Mouse (Mus musculus): ENCODE measurements around the gene Hsbp1. TPM values are rescaled to one million over a fixed set of nuclear protein-coding genes. Genes with fewer than 3 reads are reported as not detected.
"Not testable (repeated sequence)": the region's sequence is repeated elsewhere in the genome, so short reads cannot be mapped to it uniquely, and the experiment has no call there.

Gene Hsbp1
- 100 to 1,000 TPM; 183 to 208 (median 201) TPM for total RNA-seq (2022)

- DNase-seq, result peak; percentile 96
Measured at GRCm38 (mm10) chr8:119344190-119344856, at the start of gene Hsbp1. Gene Hsbp1, plus strand, starts transcription at chr8:119344488.

DNA sequence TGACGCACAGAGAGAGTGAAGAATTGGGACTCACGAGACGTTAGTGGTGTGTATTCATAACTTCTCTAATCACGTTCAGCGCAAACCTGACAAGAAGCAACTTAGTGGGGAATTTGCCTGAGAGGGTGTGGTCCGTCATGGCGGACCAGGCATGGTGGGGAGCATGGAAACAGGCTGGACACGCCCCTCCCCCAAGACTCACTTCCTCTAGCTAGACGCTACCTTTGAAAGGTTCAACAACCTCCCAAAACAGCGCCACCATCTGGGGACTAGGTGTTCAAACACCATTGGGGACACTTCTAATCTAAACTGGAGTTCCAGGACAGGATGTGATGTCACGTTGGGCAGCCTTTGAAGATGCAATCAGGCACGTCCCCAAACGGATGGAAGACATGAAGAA, 48.8 kb upstream of the Hsbp1 start:
- DNase-seq, result no peak

DNA sequence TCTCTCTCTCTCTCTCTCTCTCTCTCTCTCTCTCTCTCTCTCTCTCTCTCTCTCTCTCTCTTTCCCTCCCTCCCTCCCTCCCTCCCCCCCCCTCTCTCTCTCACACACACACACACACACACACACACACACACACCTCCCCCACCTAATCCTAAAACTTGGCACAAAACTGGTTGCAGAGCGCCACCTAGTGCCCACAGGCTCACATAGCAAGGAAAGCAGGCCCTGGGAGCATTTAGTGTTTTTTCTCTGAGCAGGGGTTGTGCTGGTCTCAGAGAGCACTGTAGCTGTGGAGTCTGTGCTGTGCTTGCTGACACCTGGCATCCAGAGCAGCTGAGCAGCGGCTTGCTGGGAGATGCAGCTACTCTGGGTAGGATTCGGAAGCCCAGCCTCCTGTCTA, 46.5 kb upstream of the Hsbp1 start:
- DNase-seq, result peak; percentile 10

DNA sequence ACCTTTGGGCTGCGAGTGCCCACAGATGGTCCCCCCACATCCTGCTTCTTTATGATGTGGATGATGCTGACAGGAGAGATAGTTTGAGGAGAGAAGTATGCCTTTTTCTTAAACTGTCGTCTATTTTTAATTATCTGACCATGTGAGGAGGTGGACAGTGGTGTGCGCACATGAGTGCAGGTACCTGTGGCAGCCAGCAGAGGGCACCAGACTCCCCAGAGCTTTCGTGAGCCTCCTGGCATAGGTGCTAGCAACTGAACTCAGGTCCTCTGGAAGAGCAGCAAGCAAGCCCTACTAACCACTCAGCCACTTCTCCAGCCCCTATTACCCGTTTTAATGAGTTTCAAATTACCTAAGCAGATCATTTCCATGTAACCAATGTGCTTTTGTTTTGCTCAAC, 44.0 kb upstream of the Hsbp1 start:
- DNase-seq, result no peak

DNA sequence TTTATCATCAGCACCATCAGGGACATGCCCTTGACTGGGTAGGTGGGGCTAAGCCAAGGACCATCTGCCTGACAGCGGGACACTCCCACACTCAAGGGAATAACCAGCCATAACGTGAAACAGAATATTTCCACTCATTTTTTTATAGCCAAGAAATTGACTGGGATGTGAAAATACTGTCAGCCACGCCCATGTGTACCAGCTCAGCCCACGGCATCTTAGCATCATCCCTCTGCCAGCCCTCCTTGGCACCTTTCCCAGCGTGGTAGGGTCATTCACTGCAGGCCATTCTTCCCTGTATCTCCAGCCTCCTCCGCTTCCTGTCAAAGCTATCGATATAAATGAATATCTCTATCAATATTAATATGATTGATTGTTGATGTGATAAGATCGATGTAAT, 40.1 kb upstream of the Hsbp1 start:
- DNase-seq, result no peak

DNA sequence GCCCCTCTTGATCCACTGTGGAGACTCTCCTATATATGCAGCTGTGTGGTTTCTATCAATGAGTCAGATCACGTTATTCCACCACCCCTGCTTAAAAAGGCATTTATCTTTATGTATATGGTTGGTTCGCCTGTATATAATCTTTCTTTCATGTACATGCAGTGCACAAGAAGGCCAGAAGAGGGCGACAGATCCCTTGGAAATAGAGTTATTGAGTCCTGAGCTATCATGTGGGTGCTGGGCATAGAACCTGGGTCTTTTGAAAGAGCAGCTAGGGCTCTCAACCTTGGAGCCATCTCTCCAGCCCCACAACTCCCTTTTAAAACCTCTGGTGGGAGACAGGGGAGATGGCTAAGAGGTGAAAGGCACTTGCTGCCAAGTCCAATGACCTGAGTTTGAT, 32.9 kb upstream of the Hsbp1 start:
- no peak for DNase-seq

- no peak for DNase-seq
Measured at GRCm38 (mm10) chr8:119323215-119323614, 21.1 kb upstream of the Hsbp1 start.

- DNase-seq, result no peak
Measured at GRCm38 (mm10) chr8:119339546-119339945, 4.7 kb upstream of the Hsbp1 start.

DNA sequence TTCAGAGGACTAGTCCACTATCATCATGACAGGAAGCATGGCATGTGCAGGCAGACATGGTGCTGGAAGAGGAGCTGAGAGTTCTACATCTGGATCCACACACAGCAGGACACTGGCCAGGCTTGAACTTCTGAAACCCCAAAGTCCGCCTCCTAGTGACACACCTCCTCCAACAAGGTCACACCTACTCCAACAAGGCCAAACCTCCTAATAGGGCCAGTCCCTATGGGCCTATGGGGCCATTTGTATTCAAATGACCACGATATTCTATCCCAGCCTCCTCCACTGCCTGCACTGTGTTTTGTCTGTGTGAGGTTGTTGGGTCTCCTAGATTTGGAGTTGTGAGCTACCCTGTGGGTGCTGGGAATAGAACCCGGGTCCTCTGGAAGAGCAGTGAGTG, 682 bp upstream of the Hsbp1 start:
- DNase-seq, result no peak

- DNase-seq, result no peak
Measured at GRCm38 (mm10) chr8:119345029-119345682, 868 bp downstream of the Hsbp1 start.

DNA sequence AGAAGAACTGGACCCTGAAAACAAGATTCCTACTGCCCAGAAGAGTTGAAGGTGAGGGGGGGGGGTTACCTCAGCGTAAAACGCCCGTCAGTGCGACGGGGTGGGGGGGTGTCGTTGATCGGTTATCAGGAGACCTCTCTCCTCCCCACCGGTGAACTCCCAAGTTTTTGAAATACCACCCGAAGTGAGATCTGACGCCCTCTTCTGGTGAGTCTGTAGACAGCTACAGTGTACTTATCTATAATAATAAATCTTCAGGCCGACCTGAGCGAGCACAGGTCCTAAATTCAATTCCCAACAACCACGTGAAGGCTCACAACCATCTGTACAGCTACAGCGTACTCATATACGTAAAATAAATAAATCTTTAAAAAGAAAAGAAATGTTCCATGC, 1.4 kb downstream of the Hsbp1 start:
- DNase-seq, result no peak

DNA sequence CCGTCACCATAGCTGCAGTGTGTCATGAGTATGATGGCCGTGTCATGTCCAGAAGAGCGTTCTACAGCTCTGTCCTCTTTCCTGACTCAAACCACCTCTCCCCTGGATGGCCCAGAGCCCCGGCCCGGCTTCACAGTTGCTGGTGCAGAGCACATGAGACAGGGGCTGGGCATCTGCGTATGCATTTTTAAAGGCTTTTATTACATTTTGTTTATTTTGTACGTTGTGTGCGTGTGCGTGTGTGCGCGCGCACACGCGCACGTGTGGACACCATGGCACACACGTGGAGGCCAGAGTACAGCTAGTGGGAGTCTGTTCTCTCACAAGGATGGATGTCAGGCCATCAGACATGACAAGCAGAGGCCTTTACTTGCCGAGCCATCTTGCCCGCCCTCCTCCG, 7.4 kb downstream of the Hsbp1 start:
- DNase-seq, result no peak

GRCm38 (mm10) chr8:119352977-119353658, 8.8 kb downstream of the Hsbp1 start:
- no peak for DNase-seq

DNA sequence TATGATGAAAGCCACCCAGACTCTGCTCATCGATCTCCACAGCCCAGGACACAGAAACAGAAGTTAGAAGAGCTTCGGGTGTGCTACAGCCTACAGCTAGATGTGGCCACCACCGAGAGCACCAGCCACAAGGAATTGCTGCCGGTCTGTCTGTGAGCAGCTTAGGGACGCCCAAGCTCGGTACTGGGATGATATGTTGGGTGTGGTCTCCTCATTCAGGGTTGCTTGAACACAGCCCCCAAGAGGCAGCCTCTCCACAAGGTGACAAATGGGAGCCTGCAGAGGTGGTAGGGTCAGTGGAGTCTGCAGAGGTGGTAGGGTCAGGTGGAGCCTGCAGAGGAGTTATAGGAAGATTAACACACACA, 9.4 kb downstream of the Hsbp1 start:
- DNase-seq, result no peak

GRCm38 (mm10) chr8:119356631-119357030, 12.3 kb downstream of the Hsbp1 start:
- not testable (repeated sequence) for DNase-seq

DNA sequence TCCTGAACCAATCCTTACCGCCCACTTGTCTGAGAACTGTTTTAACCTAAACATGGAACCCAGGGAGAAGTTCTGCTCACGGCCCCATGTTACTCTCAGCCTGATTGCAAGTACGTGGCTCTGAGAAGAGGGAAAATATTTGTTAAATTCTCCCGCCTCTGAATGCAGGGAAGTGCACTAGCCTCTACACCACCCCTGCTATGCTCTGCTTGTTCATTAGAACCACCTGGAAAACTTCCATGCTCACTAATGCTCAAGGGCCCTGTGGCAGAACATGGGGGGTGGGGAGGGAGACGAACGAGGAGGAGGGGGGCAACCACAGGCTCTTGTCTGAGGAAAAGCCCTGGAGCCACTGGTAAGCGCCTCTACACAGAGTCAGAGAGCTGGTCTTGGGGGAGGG, 13.9 kb downstream of the Hsbp1 start:
- no peak for DNase-seq

- DNase-seq, result no peak
Measured at GRCm38 (mm10) chr8:119358836-119359235, 14.5 kb downstream of the Hsbp1 start.

DNA sequence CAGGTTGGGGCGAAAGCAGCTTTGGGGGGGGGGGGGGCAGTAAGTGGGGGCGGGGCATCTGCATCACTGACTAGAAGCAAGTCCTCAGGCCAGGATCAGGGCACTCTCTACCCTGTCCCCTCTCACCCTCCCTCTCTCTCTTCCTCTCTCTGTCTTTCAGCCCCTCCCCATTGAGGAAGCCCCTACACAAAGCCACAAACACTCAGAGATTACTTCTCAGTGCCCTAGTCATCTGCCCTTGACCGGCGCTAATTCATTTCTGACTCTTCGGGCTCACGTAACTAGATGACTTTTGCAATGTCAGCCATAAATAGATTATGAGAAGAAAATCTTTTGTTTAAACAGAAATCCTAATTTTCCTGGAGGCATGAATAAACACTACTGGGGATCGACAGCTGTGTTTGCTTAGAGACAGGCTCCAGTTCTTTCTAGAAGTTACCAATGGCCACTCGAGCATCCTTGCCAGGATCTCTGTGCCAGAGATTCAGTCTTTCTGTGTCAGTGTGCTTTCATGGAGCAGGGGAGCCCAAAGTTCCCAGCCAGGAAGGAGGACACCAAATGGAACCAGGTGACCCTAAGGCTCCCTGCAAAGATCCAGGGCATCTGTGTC, 16.5 kb downstream of the Hsbp1 start:
- no peak for DNase-seq

GRCm38 (mm10) chr8:119374716-119375115, 30.4 kb downstream of the Hsbp1 start:
- DNase-seq, result not testable (repeated sequence)

GRCm38 (mm10) chr8:119378476-119378875, 34.2 kb downstream of the Hsbp1 start:
- DNase-seq, result no peak

GRCm38 (mm10) chr8:119380619-119381018, 36.3 kb downstream of the Hsbp1 start:
- no peak for DNase-seq

GRCm38 (mm10) chr8:119384478-119384877, 40.2 kb downstream of the Hsbp1 start:
- no peak for DNase-seq

- DNase-seq, result no peak
Measured at GRCm38 (mm10) chr8:119385854-119386253, 41.6 kb downstream of the Hsbp1 start.

DNA sequence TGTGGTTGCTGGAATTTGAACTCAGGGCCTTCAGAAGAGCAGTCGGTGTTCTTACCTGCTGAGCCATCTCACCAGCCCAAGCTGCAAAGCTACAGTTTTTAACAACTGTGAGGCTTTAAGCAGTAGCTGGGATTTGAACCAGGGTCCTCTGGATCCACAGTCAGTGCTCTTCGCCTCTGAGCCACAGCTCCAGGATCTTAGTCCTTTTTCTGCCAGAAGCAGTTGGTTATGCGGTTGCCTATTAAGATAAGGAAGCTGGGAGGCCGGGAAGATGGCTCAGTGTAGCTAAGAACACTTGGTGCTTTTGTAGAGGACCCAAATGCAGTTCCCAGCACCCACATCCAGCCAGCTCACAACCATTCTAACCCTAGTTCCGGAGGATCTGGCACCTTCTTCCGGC, 42.7 kb downstream of the Hsbp1 start:
- DNase-seq, result no peak
